Mouse (Mus musculus): ENCODE results near the gene Ap1g2. TPM values are rescaled to one million over a fixed set of nuclear protein-coding genes. Genes with fewer than 3 reads are reported as not detected.

The Ap1g2 gene
- polyA plus RNA-seq, 1 experiment from 2014 or later, result 52.9 TPM

GRCm38 (mm10) chr14:55097646-55098045 is 8.7 kb downstream of the Ap1g2 start:
- H3K27ac ChIP-seq (ENCODE audit: low read depth, low read length), result no peak overlapping the region
- 62% methylated on average over 10 of the region's 10 CpGs for WGBS
- H3K9me3 ChIP-seq (ENCODE audit: control insufficient read depth, low read length), result no peaks in the 10 kb centered on the region
- H3K4me2 ChIP-seq, result no peak overlapping the region
- ATAC-seq (replicated peaks; ENCODE audit: low FRiP score) (no peak), DNase-seq (ENCODE audit: low spot score) (no peak)
- H3K4me1 ChIP-seq (replicated peaks; ENCODE audit: control insufficient read depth, insufficient read depth, low read length), result peaks cover 12% of the 10 kb centered on the region
- no peak overlapping the region for H3K9ac ChIP-seq (ENCODE audit: low read depth, low read length)
- no peak overlapping the region for H3K4me3 ChIP-seq (ENCODE audit: low read depth, low read length)
- H3K36me3 ChIP-seq (ENCODE audit: control insufficient read depth, insufficient read depth, low read length), result peaks cover 11% of the 10 kb centered on the region
- H3K27me3 ChIP-seq (replicated peaks; ENCODE audit: control insufficient read depth, insufficient read depth, low read length), result no peaks in the 10 kb centered on the region

GRCm38 (mm10) chr14:55096573-55097087 is 9.8 kb downstream of the Ap1g2 start:
- Histone ChIP-seq H3K4me2 (peak overlapping the region; percentile 23), H3K36me3 (ENCODE audit: control insufficient read depth, insufficient read depth, low read length) (peaks cover 9% of the 10 kb centered on the region), H3K27ac (ENCODE audit: low read depth, low read length) (0 out of 2 replicates have a peak overlapping the region, but pooled peaks have one; percentile 22), H3K4me1 (replicated peaks; ENCODE audit: control insufficient read depth, insufficient read depth, low read length) (peaks cover 12% of the 10 kb centered on the region), H3K27me3 (replicated peaks; ENCODE audit: control insufficient read depth, insufficient read depth, low read length) (no peaks in the 10 kb centered on the region), H3K9me3 (ENCODE audit: control insufficient read depth, low read length) (no peaks in the 10 kb centered on the region), H3K4me3 (ENCODE audit: low read depth, low read length) (peak overlapping the region; percentile 17; the same call in 1 of the 2 replicates), H3K9ac (ENCODE audit: low read depth, low read length) (no peak overlapping the region)
- no peak for ATAC-seq (replicated peaks; ENCODE audit: low FRiP score)
- WGBS, result 66% methylated on average over 9 of the region's 9 CpGs
- no peak for DNase-seq (ENCODE audit: low spot score)

GRCm38 (mm10) chr14:55095671-55096070 is 10.7 kb downstream of the Ap1g2 start:
- ATAC-seq (replicated peaks; ENCODE audit: low FRiP score), result no peak
- H3K36me3 ChIP-seq (ENCODE audit: control insufficient read depth, insufficient read depth, low read length), result peaks cover 7% of the 10 kb centered on the region
- H3K9ac ChIP-seq (ENCODE audit: low read depth, low read length), result peak overlapping the region; percentile 81
- H3K27me3 ChIP-seq (replicated peaks; ENCODE audit: control insufficient read depth, insufficient read depth, low read length), result no peaks in the 10 kb centered on the region
- DNase-seq (ENCODE audit: low spot score), result no peak
- H3K9me3 ChIP-seq (ENCODE audit: control insufficient read depth, low read length), result no peaks in the 10 kb centered on the region
- H3K4me2 ChIP-seq, result peak overlapping the region; percentile 85
- H3K4me3 ChIP-seq (ENCODE audit: low read depth, low read length), result peak overlapping the region; percentile 71
- 59% methylated on average over 12 of the region's 12 CpGs for WGBS
- peaks cover 20% of the 10 kb centered on the region for H3K4me1 ChIP-seq (replicated peaks; ENCODE audit: control insufficient read depth, insufficient read depth, low read length)
- peak overlapping the region; percentile 53 for H3K27ac ChIP-seq (ENCODE audit: low read depth, low read length)

- WGBS, result 56% methylated on average over 9 of the region's 9 CpGs
- Histone ChIP-seq H3K9me3 (ENCODE audit: control insufficient read depth, low read length) (no peaks in the 10 kb centered on the region), H3K9ac (ENCODE audit: low read depth, low read length) (peak overlapping the region; percentile 81), H3K27me3 (replicated peaks; ENCODE audit: control insufficient read depth, insufficient read depth, low read length) (no peaks in the 10 kb centered on the region), H3K4me1 (replicated peaks; ENCODE audit: control insufficient read depth, insufficient read depth, low read length) (peaks cover 20% of the 10 kb centered on the region), H3K36me3 (ENCODE audit: control insufficient read depth, insufficient read depth, low read length) (peaks cover 7% of the 10 kb centered on the region), H3K4me3 (ENCODE audit: low read depth, low read length) (peak overlapping the region; percentile 71), H3K4me2 (peak overlapping the region; percentile 85), H3K27ac (ENCODE audit: low read depth, low read length) (peak overlapping the region; percentile 53)
- DNase-seq (ENCODE audit: low spot score), result no peak
- no peak; the same call in 1 of the 2 replicates for ATAC-seq (replicated peaks; ENCODE audit: low FRiP score)
These were observed 11.1 kb downstream of the Ap1g2 start for GRCm38 (mm10) chr14:55095263-55095662.

- peak within 1 kb of the TSS; percentile 71 for H3K4me3 ChIP-seq (ENCODE audit: low read depth, low read length)
- peak within 1 kb of the TSS; percentile 81 for H3K9ac ChIP-seq (ENCODE audit: low read depth, low read length)
- H3K36me3 ChIP-seq (ENCODE audit: control insufficient read depth, insufficient read depth, low read length), result peaks cover 7% of the 10 kb centered on the region
- DNase-seq (ENCODE audit: low spot score) (peak; percentile 91), ATAC-seq (replicated peaks; ENCODE audit: low FRiP score) (peak; percentile 63)
- H3K27ac ChIP-seq (ENCODE audit: low read depth, low read length), result peak within 1 kb of the TSS; percentile 53
- peak within 1 kb of the TSS; percentile 85 for H3K4me2 ChIP-seq
- H3K27me3 ChIP-seq (replicated peaks; ENCODE audit: control insufficient read depth, insufficient read depth, low read length), result no peaks in the 10 kb centered on the region
- under 1% methylated on average over 30 of the region's 30 CpGs for WGBS
- no peaks in the 10 kb centered on the region for H3K9me3 ChIP-seq (ENCODE audit: control insufficient read depth, low read length)
- peaks cover 20% of the 10 kb centered on the region for H3K4me1 ChIP-seq (replicated peaks; ENCODE audit: control insufficient read depth, insufficient read depth, low read length)
These were observed 11.6 kb downstream of the Ap1g2 start, which contains the start of gene Thtpa for GRCm38 (mm10) chr14:55094704-55095231. Gene Thtpa, plus strand, starts transcription at chr14:55094784.

GRCm38 (mm10) chr14:55093927-55094326 is 12.5 kb downstream of the Ap1g2 start:
- H3K9me3 ChIP-seq (ENCODE audit: control insufficient read depth, low read length), result no peaks in the 10 kb centered on the region
- H3K4me3 ChIP-seq (ENCODE audit: low read depth, low read length), result no peak overlapping the region; the same call in 1 of the 2 replicates
- no peak overlapping the region for H3K27ac ChIP-seq (ENCODE audit: low read depth, low read length)
- peak overlapping the region; percentile 85 for H3K4me2 ChIP-seq
- H3K9ac ChIP-seq (ENCODE audit: low read depth, low read length), result no peak overlapping the region
- H3K27me3 ChIP-seq (replicated peaks; ENCODE audit: control insufficient read depth, insufficient read depth, low read length), result no peaks in the 10 kb centered on the region
- no peak for DNase-seq (ENCODE audit: low spot score)
- no peak for ATAC-seq (replicated peaks; ENCODE audit: low FRiP score)
- 41% methylated on average over 6 of the region's 6 CpGs for WGBS
- H3K36me3 ChIP-seq (ENCODE audit: control insufficient read depth, insufficient read depth, low read length), result peaks cover 7% of the 10 kb centered on the region
- peaks cover 25% of the 10 kb centered on the region for H3K4me1 ChIP-seq (replicated peaks; ENCODE audit: control insufficient read depth, insufficient read depth, low read length)

GRCm38 (mm10) chr14:55092011-55092577 is 14.3 kb downstream of the Ap1g2 start, which contains the start of gene Zfhx2:
Gene Zfhx2, minus strand, starts transcription at chr14:55092324.
- ATAC-seq (replicated peaks; ENCODE audit: low FRiP score), result peak; percentile 87
- peak; percentile 87 for DNase-seq (ENCODE audit: low spot score)
- WGBS, result under 1% methylated on average over 34 of the region's 34 CpGs

GRCm38 (mm10) chr14:55091209-55091865 is 15.1 kb downstream of the Ap1g2 start:
- Histone ChIP-seq H3K4me1 (replicated peaks; ENCODE audit: control insufficient read depth, insufficient read depth, low read length) (peaks cover 23% of the 10 kb centered on the region), H3K4me2 (peak overlapping the region; percentile 90), H3K4me3 (ENCODE audit: low read depth, low read length) (peak overlapping the region; percentile 65), H3K36me3 (ENCODE audit: control insufficient read depth, insufficient read depth, low read length) (no peaks in the 10 kb centered on the region), H3K27ac (ENCODE audit: low read depth, low read length) (no peak overlapping the region; the same call in 1 of the 2 replicates), H3K9ac (ENCODE audit: low read depth, low read length) (peak overlapping the region; percentile 54), H3K9me3 (ENCODE audit: control insufficient read depth, low read length) (no peaks in the 10 kb centered on the region), H3K27me3 (replicated peaks; ENCODE audit: control insufficient read depth, insufficient read depth, low read length) (no peaks in the 10 kb centered on the region)
- WGBS, result 8% methylated on average over 34 of the region's 34 CpGs
- no peak for ATAC-seq (replicated peaks; ENCODE audit: low FRiP score)
- no peak for DNase-seq (ENCODE audit: low spot score)

More at GRCm38 (mm10) chr14:55092011-55092577, 14.3 kb downstream of the Ap1g2 start, which contains the start of gene Zfhx2:
- Histone ChIP-seq H3K4me3 (ENCODE audit: low read depth, low read length) (peak within 1 kb of the TSS; percentile 65), H3K36me3 (ENCODE audit: control insufficient read depth, insufficient read depth, low read length) (no peaks in the 10 kb centered on the region), H3K4me2 (peak within 1 kb of the TSS; percentile 90), H3K9me3 (ENCODE audit: control insufficient read depth, low read length) (no peaks in the 10 kb centered on the region), H3K9ac (ENCODE audit: low read depth, low read length) (peak within 1 kb of the TSS; percentile 54), H3K27me3 (replicated peaks; ENCODE audit: control insufficient read depth, insufficient read depth, low read length) (no peaks in the 10 kb centered on the region), H3K27ac (ENCODE audit: low read depth, low read length) (peak within 1 kb of the TSS; percentile 26; the same call in 1 of the 2 replicates), H3K4me1 (replicated peaks; ENCODE audit: control insufficient read depth, insufficient read depth, low read length) (peaks cover 24% of the 10 kb centered on the region)
